Mouse (Mus musculus) cortical plate, adult 2 months (tissue): Measurements from ENCODE around the gene Fgfr2. TPM values are rescaled to one million over a fixed set of nuclear protein-coding genes. Genes with fewer than 3 reads are reported as not detected.

Source experiments
- H3K27ac ChIP-seq: fragments of 200-500 bp; 2 replicates; pipeline ENCODE4 v1.5.1; 2012; ENCODE audit warnings: low read length, control low read depth, inconsistent platforms; ENCODE audit not compliant: insufficient read depth
- H3K4me1 ChIP-seq: fragments of 200-500 bp; 2 replicates; pipeline ENCODE4 v1.6.1; 2011; ENCODE audit warnings: low read length; ENCODE audit not compliant: control insufficient read depth, insufficient read depth
- H3K4me3 ChIP-seq: fragments of 200-500 bp; 2 replicates; pipeline ENCODE4 v1.5.1; 2011; ENCODE audit warnings: mild to moderate bottlenecking, low read length, control low read depth; ENCODE audit not compliant: insufficient read depth
- CTCF ChIP-seq: fragments of 200-500 bp; IDR thresholded peaks from 2 replicates; pipeline ENCODE4 v1.5.1; 2011; ENCODE audit warnings: mild to moderate bottlenecking, control low read depth, low read length; ENCODE audit not compliant: insufficient read depth; ENCODE audit errors: extremely low read depth
- POLR2A ChIP-seq: fragments of 200-500 bp; IDR thresholded peaks from 2 replicates; pipeline ENCODE4 v1.6.1; 2011; ENCODE audit warnings: mild to moderate bottlenecking, low read length, control low read depth; ENCODE audit not compliant: insufficient read depth; ENCODE audit errors: extremely low read depth
- polyA plus RNA-seq: library from polyadenylated mRNA; depleted of rRNA; stranded (reverse); fragments of >200 nt; gene quantifications from 2 replicates; pipeline ENCODE4 v1.2.3, GENCODE M21; 2012

The Fgfr2 gene
- polyA plus RNA-seq, 1 experiment: 50.4 TPM

- no peak overlapping the region for H3K27ac ChIP-seq
- H3K4me3 ChIP-seq: no peak overlapping the region
- TF ChIP-seq POLR2A: no peak
- TF ChIP-seq CTCF: no peak
- H3K4me1 ChIP-seq: no peaks in the 10 kb centered on the region
These were observed 1446.0 kb downstream of the Fgfr2 start for GRCm38 (mm10) chr7:131677126-131677525.

- Histone ChIP-seq H3K4me1 (no peaks in the 10 kb centered on the region; the same call in 1 of the 2 replicates), H3K4me3 (no peak overlapping the region), H3K27ac (no peak overlapping the region)
- TF ChIP-seq POLR2A (no peak), CTCF (no peak)
These were observed 1452.6 kb downstream of the Fgfr2 start for GRCm38 (mm10) chr7:131670586-131670985.

GRCm38 (mm10) chr7:131669326-131669725, 1453.8 kb downstream of the Fgfr2 start:
- Histone ChIP-seq H3K4me3 (no peak overlapping the region), H3K4me1 (no peaks in the 10 kb centered on the region; the same call in 1 of the 2 replicates), H3K27ac (no peak overlapping the region)
- TF ChIP-seq POLR2A (no peak), CTCF (no peak)

- TF ChIP-seq CTCF (no peak), POLR2A (no peak)
- Histone ChIP-seq H3K27ac (no peak overlapping the region), H3K4me1 (no peaks in the 10 kb centered on the region), H3K4me3 (no peak overlapping the region)
These were observed 1462.4 kb downstream of the Fgfr2 start for GRCm38 (mm10) chr7:131660726-131661125.

GRCm38 (mm10) chr7:131656017-131656416, 1467.1 kb downstream of the Fgfr2 start:
- TF ChIP-seq CTCF (no peak), POLR2A (no peak)
- no peak overlapping the region for H3K4me3 ChIP-seq
- H3K4me1 ChIP-seq: no peaks in the 10 kb centered on the region
- no peak overlapping the region for H3K27ac ChIP-seq

GRCm38 (mm10) chr7:131653416-131653815, 1469.7 kb downstream of the Fgfr2 start:
- TF ChIP-seq CTCF: no peak
- no peak for TF ChIP-seq POLR2A
- Histone ChIP-seq H3K4me1 (no peaks in the 10 kb centered on the region), H3K4me3 (no peak overlapping the region), H3K27ac (no peak overlapping the region)

- no peaks in the 10 kb centered on the region for H3K4me1 ChIP-seq
- no peak overlapping the region for H3K27ac ChIP-seq
- TF ChIP-seq CTCF (no peak), POLR2A (no peak)
- no peak overlapping the region for H3K4me3 ChIP-seq
These were observed 1471.0 kb downstream of the Fgfr2 start for GRCm38 (mm10) chr7:131651921-131652694.

GRCm38 (mm10) chr7:131650277-131650676, 1472.9 kb downstream of the Fgfr2 start:
- no peak overlapping the region for H3K4me3 ChIP-seq
- no peaks in the 10 kb centered on the region for H3K4me1 ChIP-seq
- H3K27ac ChIP-seq: no peak overlapping the region
- no peak for TF ChIP-seq POLR2A
- no peak for TF ChIP-seq CTCF

- no peak for TF ChIP-seq POLR2A
- Histone ChIP-seq H3K4me3 (no peak overlapping the region), H3K27ac (no peak overlapping the region), H3K4me1 (no peaks in the 10 kb centered on the region)
These were observed 1474.9 kb downstream of the Fgfr2 start for GRCm38 (mm10) chr7:131648276-131648675.

- no peak overlapping the region for H3K27ac ChIP-seq
- H3K4me1 ChIP-seq: no peaks in the 10 kb centered on the region
- TF ChIP-seq CTCF (no peak), POLR2A (no peak)
- H3K4me3 ChIP-seq: no peak overlapping the region
These were observed 1475.6 kb downstream of the Fgfr2 start for GRCm38 (mm10) chr7:131647583-131647982.
